Mouse (Mus musculus) lung, adult 2 months (tissue): Measurements from ENCODE around the gene Sync. TPM values are rescaled to one million over a fixed set of nuclear protein-coding genes. Genes with fewer than 3 reads are reported as not detected.

Source experiments
- DNase-seq: peaks from one replicate; pipeline ENCODE4 v3.0.0; 2022
- H3K4me1 ChIP-seq: fragments of 200-500 bp; 2 replicates; pipeline ENCODE4 v1.6.1; 2011; ENCODE audit warnings: low read length; ENCODE audit not compliant: control insufficient read depth, insufficient read depth
- H3K4me3 ChIP-seq: fragments of 200-500 bp; replicated peaks from 2 replicates; pipeline ENCODE3; 2011; ENCODE audit warnings: low read depth, mild to moderate bottlenecking, control low read depth, low read length; ENCODE audit errors: extremely low read depth
- CTCF ChIP-seq: fragments of 200-500 bp; IDR thresholded peaks from 2 replicates; pipeline ENCODE4 v1.5.1; 2011; ENCODE audit warnings: mild to moderate bottlenecking, low read length, control low read depth; ENCODE audit not compliant: insufficient read depth
- POLR2A ChIP-seq: fragments of 200-500 bp; IDR thresholded peaks from 2 replicates; pipeline ENCODE4 v1.6.1; 2011; ENCODE audit warnings: low read depth, mild to moderate bottlenecking, control low read depth, low read length, borderline replicate concordance; ENCODE audit errors: extremely low read depth
- WGBS: fragments of 180-500 bp; shearing (Covaris S2); methylation state at CpG from one replicate; pipeline ENCODE4 v1.1.7; 2018; 5-methylcytosine and 5-hydroxymethylcytosine counted together
- polyA plus RNA-seq: library from polyadenylated mRNA; depleted of rRNA; stranded (reverse); fragments of >200 nt; gene quantifications from 2 replicates; pipeline ENCODE4 v1.2.3, GENCODE M21; 2012

Sync gene
- polyA plus RNA-seq, 1 experiment = 2.8 TPM

- TF ChIP-seq CTCF (no peak), POLR2A (peak; percentile 32; the same call in 1 of the 2 replicates)
- H3K4me1 ChIP-seq = peaks cover 3% of the 10 kb centered on the region
- WGBS = 13% methylated on average over 24 of the region's 24 CpGs
- DNase-seq = peak; percentile 60
- H3K4me3 ChIP-seq = peak overlapping the region; percentile 73
Measured at GRCm38 (mm10) chr4:129247381-129248242, 39.8 kb upstream of the Sync start.

GRCm38 (mm10) chr4:129248243-129248767 lies 39.1 kb upstream of the Sync start:
- H3K4me1 ChIP-seq = peaks cover 3% of the 10 kb centered on the region
- TF ChIP-seq POLR2A (no peak), CTCF (no peak)
- 2% methylated on average over 28 of the region's 74 CpGs for WGBS
- DNase-seq = no peak
- H3K4me3 ChIP-seq = peak overlapping the region; percentile 54

GRCm38 (mm10) chr4:129249288-129249687 lies 38.1 kb upstream of the Sync start:
- TF ChIP-seq CTCF = no peak
- no peak for TF ChIP-seq POLR2A
- WGBS = 72% methylated on average over 7 of the region's 7 CpGs
- no peak overlapping the region for H3K4me3 ChIP-seq

GRCm38 (mm10) chr4:129250759-129251481 lies 36.5 kb upstream of the Sync start:
- TF ChIP-seq POLR2A (peak; percentile 46; the same call in 1 of the 2 replicates), CTCF (no peak)
- DNase-seq = peak; percentile 55
- no peak overlapping the region for H3K4me3 ChIP-seq
- WGBS = 61% methylated on average over 15 of the region's 15 CpGs
- H3K4me1 ChIP-seq = peaks cover 3% of the 10 kb centered on the region; the same call in 1 of the 2 replicates

More at GRCm38 (mm10) chr4:129249288-129249687, 38.1 kb upstream of the Sync start:
- DNase-seq = no peak
- peaks cover 3% of the 10 kb centered on the region for H3K4me1 ChIP-seq

- no peak for TF ChIP-seq CTCF
- no peak for TF ChIP-seq POLR2A
- Histone ChIP-seq H3K4me3 (no peak overlapping the region), H3K4me1 (peaks cover 9% of the 10 kb centered on the region)
- no peak for DNase-seq
- 40% methylated on average over 15 of the region's 15 CpGs for WGBS
Measured at GRCm38 (mm10) chr4:129251482-129252125, 35.8 kb upstream of the Sync start.

- TF ChIP-seq CTCF = no peak
- no peak for TF ChIP-seq POLR2A
- no peak for DNase-seq
- 91% methylated on average over 2 of the region's 2 CpGs for WGBS
- Histone ChIP-seq H3K4me1 (peaks cover 10% of the 10 kb centered on the region), H3K4me3 (no peak overlapping the region)
Measured at GRCm38 (mm10) chr4:129252492-129252891, 34.9 kb upstream of the Sync start.

- H3K4me1 ChIP-seq = peaks cover 10% of the 10 kb centered on the region
- no peak for DNase-seq
- no peak overlapping the region for H3K4me3 ChIP-seq
- TF ChIP-seq CTCF (no peak), POLR2A (no peak)
- WGBS = 96% methylated on average over 3 of the region's 3 CpGs
Measured at GRCm38 (mm10) chr4:129254571-129254970, 32.8 kb upstream of the Sync start.

GRCm38 (mm10) chr4:129256450-129257380 lies 30.7 kb upstream of the Sync start:
- 14% methylated on average over 8 of the region's 8 CpGs for WGBS
- TF ChIP-seq CTCF (no peak), POLR2A (no peak)
- H3K4me1 ChIP-seq = peaks cover 10% of the 10 kb centered on the region
- peak; percentile 62 for DNase-seq
- H3K4me3 ChIP-seq = no peak overlapping the region
